Mouse (Mus musculus) liver, embryonic 14.5 days (tissue): ENCODE measurements at regions not wholly inside any gene's neighbourhood (a gene's known extent, or its start where the extent isn't known, plus 50 kb on each side); places are given as distances from the start of the nearest gene placed in this dataset.

Experiments used
- CTCF ChIP-seq: IDR thresholded peaks from 2 replicates; pipeline ENCODE4 v1.5.1; 2016; ENCODE audit warnings: antibody characterized with exemption, low read depth, control low read depth
- EP300 ChIP-seq: IDR thresholded peaks from 2 replicates; pipeline ENCODE4 v1.6.1; 2016; ENCODE audit warnings: antibody characterized with exemption, low read depth

GRCm38 (mm10) chr13:5519181-5519580 lies 342.1 kb upstream of the Klf6 start:
- no peak for TF ChIP-seq CTCF
- no peak for TF ChIP-seq EP300
